Mouse (Mus musculus) kidney, embryonic 15.5 days (tissue): ENCODE data around the gene 2010111I01Rik. TPM values are rescaled to one million over a fixed set of nuclear protein-coding genes. Genes with fewer than 3 reads are reported as not detected.
"Not testable (repeated sequence)": the region's sequence is repeated elsewhere in the genome, so short reads cannot be mapped to it uniquely, and the experiment has no call there.

Source experiments
- ATAC-seq: fragments of 200-750 bp; cut with Nextera tagmentation; replicated peaks from 2 replicates; pipeline ENCODE4 v1.8.0; 2017; ENCODE audit warnings: moderate TSS enrichment; ENCODE audit not compliant: low FRiP score
- H3K27ac ChIP-seq: fragments of 300-500 bp; sonication (generic); 2 replicates; pipeline ENCODE4 v1.5.1; 2015; ENCODE audit warnings: mild to moderate bottlenecking, inconsistent platforms
- H3K27me3 ChIP-seq: fragments of 300-500 bp; sonication (generic); 2 replicates; pipeline ENCODE4 v1.6.1; 2015; ENCODE audit warnings: inconsistent platforms
- H3K36me3 ChIP-seq: fragments of 300-500 bp; sonication (generic); 2 replicates; pipeline ENCODE4 v1.6.1; 2015; ENCODE audit warnings: inconsistent platforms
- H3K4me1 ChIP-seq: fragments of 300-500 bp; sonication (generic); 2 replicates; pipeline ENCODE4 v1.6.1; 2015; ENCODE audit warnings: inconsistent platforms
- H3K4me2 ChIP-seq: fragments of 300-500 bp; sonication (generic); 2 replicates; pipeline ENCODE4 v1.6.1; 2015; ENCODE audit warnings: moderate library complexity, mild to moderate bottlenecking, inconsistent platforms
- H3K4me3 ChIP-seq: fragments of 300-500 bp; sonication (generic); replicated peaks from 2 replicates; pipeline ENCODE4 v1.5.1; 2015; ENCODE audit warnings: mild to moderate bottlenecking, inconsistent platforms
- H3K9ac ChIP-seq: fragments of 300-500 bp; sonication (generic); 2 replicates; pipeline ENCODE4 v1.6.1; 2015; ENCODE audit warnings: mild to moderate bottlenecking, inconsistent platforms
- H3K9me3 ChIP-seq: fragments of 300-500 bp; sonication (generic); replicated peaks from 2 replicates; pipeline ENCODE4 v1.6.1; 2016; ENCODE audit warnings: inconsistent platforms
- WGBS: fragments of 180-500 bp; shearing (Covaris S2); methylation state at CpG from one replicate; pipeline ENCODE4 v1.1.7; 2015; ENCODE audit warnings: mixed read lengths; 5-methylcytosine and 5-hydroxymethylcytosine counted together
- polyA plus RNA-seq: library from polyadenylated mRNA; unstranded; fragments of >200 nt; fragmentation: Nextera tagmentation; extraction: Ambion mirVana; gene quantifications from 2 replicates; pipeline ENCODE4 v1.2.1, GENCODE M21; 2015

Gene 2010111I01Rik
- 128 TPM in 2 replicates for polyA plus RNA-seq

DNA sequence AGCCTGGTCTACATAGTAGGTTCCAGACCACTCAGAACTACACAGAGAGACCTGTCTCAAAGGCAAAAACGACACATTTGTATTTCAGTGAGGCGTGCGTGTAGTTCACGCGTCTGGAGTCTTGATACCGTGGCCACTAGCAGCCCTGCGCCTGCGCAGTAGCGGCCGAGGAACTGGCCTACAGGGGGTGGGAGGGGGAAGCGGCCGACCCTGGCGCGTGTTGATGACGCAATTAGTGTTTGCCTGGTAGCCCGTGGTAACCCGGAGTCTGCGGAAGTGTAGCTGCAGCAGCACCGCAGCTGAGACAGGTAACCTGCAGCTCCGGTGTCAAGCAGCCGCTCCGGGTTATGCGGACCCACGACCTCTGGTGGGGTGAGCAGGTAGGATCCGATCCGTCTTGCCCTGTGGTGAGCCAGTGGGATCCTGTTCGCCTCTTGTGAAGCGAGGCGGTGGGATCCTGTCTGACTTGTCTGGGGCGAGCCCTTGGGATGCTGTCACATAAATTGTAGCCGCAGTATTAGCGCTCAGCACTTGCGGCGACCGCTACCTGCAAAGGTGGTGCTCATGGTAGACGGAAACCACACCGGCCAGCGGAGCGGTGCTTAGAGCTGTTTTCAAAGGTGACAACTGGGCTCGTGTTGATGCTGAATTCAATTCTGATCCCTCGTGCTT lies at the start of gene 2010111I01Rik:
TSS of gene 2010111I01Rik (plus strand) at position 254 of the 672 bp plus-strand sequence.
- Histone ChIP-seq H3K9me3 (no peaks in the 10 kb centered on the region), H3K27ac (peak within 1 kb of the TSS; percentile 19; the same call in 1 of the 2 replicates), H3K4me3 (peak within 1 kb of the TSS; percentile 93), H3K27me3 (no peaks in the 10 kb centered on the region), H3K4me2 (peak within 1 kb of the TSS; percentile 85), H3K9ac (peak within 1 kb of the TSS; percentile 60), H3K4me1 (peaks cover 9% of the 10 kb centered on the region; the same call in 1 of the 2 replicates), H3K36me3 (no peaks in the 10 kb centered on the region)
- ATAC-seq: peak; percentile 94
- WGBS: under 1% methylated on average over 41 of the region's 41 CpGs

GRCm38 (mm10) chr13:62916675-62917074 lies 48.0 kb upstream of the 2010111I01Rik start:
- H3K4me1 ChIP-seq: no peaks in the 10 kb centered on the region
- H3K27ac ChIP-seq: no peak overlapping the region
- no peak overlapping the region for H3K4me3 ChIP-seq
- no peak for ATAC-seq
- no peak overlapping the region for H3K4me2 ChIP-seq
- H3K36me3 ChIP-seq: no peaks in the 10 kb centered on the region
- 52% methylated on average over 4 of the region's 4 CpGs for WGBS
- H3K27me3 ChIP-seq: no peaks in the 10 kb centered on the region
- H3K9ac ChIP-seq: no peak overlapping the region
- H3K9me3 ChIP-seq: no peaks in the 10 kb centered on the region

GRCm38 (mm10) chr13:62917416-62918110 lies 47.1 kb upstream of the 2010111I01Rik start:
- Histone ChIP-seq H3K27ac (no peak overlapping the region), H3K4me1 (no peaks in the 10 kb centered on the region), H3K9me3 (no peaks in the 10 kb centered on the region), H3K4me3 (no peak overlapping the region), H3K4me2 (no peak overlapping the region), H3K27me3 (no peaks in the 10 kb centered on the region), H3K36me3 (no peaks in the 10 kb centered on the region), H3K9ac (no peak overlapping the region)
- ATAC-seq: no peak
- 55% methylated on average over 1 of the region's 1 CpGs for WGBS

DNA sequence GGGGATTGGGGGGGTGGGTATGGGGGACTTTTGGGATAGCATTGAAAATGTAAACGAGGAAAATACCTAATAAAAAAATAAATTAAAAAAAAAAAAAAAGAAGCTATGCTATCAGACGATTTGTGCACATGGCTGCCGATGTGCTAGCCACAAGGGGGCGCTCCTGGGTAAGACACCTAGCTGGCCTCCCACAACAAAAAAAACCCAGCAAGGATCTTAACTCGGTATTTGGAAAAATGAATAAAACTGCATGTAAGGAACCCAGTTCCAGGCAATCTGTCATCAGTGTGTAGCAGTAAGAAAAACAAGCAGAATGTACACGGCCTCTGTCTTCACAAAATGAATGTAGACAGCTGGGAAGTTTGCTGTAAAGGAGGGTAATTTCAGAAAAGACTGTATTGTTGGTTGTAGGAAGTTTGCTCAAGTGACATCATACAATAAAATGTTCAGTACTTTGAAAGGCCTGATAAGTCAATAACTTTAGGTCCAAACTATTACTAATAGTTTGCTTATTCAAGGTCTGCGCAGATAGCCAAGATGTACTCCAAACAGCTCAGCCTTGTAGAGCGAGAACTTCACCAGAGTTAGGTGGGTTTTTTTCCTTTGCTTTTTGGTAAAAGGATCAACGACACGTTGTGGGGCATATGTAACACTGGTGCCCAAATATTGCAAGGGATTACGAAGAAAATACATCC lies 44.9 kb upstream of the 2010111I01Rik start:
- Histone ChIP-seq H3K4me1 (peaks cover 4% of the 10 kb centered on the region; the same call in 1 of the 2 replicates), H3K36me3 (no peaks in the 10 kb centered on the region), H3K27me3 (no peaks in the 10 kb centered on the region), H3K9ac (no peak overlapping the region), H3K4me3 (no peak overlapping the region), H3K27ac (no peak overlapping the region), H3K4me2 (no peak overlapping the region), H3K9me3 (no peaks in the 10 kb centered on the region; the same call in 1 of the 2 replicates)
- ATAC-seq: no peak
- 37% methylated on average over 11 of the region's 11 CpGs for WGBS

DNA sequence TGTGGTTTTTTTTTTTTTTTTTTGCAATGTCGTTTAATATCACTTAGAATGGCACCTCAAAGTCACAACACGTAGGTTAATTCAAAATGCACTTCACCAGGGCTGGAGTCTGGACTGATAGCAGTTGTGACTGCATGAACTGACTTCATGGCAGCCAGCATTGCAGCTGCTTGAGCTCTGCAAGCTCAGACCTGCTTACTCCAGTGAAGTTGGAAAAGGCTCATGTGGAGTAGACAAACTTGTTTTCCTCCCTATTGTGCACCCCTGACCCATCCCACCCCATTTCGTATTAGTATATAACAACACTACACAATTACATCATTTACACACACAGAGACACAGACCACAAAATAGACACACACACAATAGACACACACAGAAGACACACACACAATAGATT lies 42.0 kb upstream of the 2010111I01Rik start:
- WGBS: 88% methylated on average over 3 of the region's 3 CpGs
- no peak overlapping the region for H3K9ac ChIP-seq
- H3K36me3 ChIP-seq: no peaks in the 10 kb centered on the region
- H3K9me3 ChIP-seq: no peaks in the 10 kb centered on the region; the same call in 1 of the 2 replicates
- no peaks in the 10 kb centered on the region for H3K27me3 ChIP-seq
- H3K4me2 ChIP-seq: no peak overlapping the region
- H3K27ac ChIP-seq: no peak overlapping the region
- ATAC-seq: no peak
- H3K4me3 ChIP-seq: no peak overlapping the region
- peaks cover 4% of the 10 kb centered on the region; the same call in 1 of the 2 replicates for H3K4me1 ChIP-seq

GRCm38 (mm10) chr13:62923182-62923581 lies 41.5 kb upstream of the 2010111I01Rik start:
- H3K27me3 ChIP-seq: no peaks in the 10 kb centered on the region
- H3K27ac ChIP-seq: no peak overlapping the region
- no peak overlapping the region for H3K4me3 ChIP-seq
- no peaks in the 10 kb centered on the region; the same call in 1 of the 2 replicates for H3K9me3 ChIP-seq
- no peak overlapping the region for H3K4me2 ChIP-seq
- no peak overlapping the region for H3K9ac ChIP-seq
- H3K36me3 ChIP-seq: no peaks in the 10 kb centered on the region
- WGBS: 73% methylated on average over 8 of the region's 8 CpGs
- H3K4me1 ChIP-seq: peaks cover 4% of the 10 kb centered on the region; the same call in 1 of the 2 replicates
- no peak for ATAC-seq

GRCm38 (mm10) chr13:62926479-62926878 lies 38.2 kb upstream of the 2010111I01Rik start:
- no peaks in the 10 kb centered on the region for H3K27me3 ChIP-seq
- no peak overlapping the region for H3K27ac ChIP-seq
- no peaks in the 10 kb centered on the region for H3K36me3 ChIP-seq
- H3K4me3 ChIP-seq: no peak overlapping the region
- no peak overlapping the region for H3K9ac ChIP-seq
- H3K4me1 ChIP-seq: peaks cover 13% of the 10 kb centered on the region
- no peak overlapping the region for H3K4me2 ChIP-seq
- 46% methylated on average over 1 of the region's 1 CpGs for WGBS
- ATAC-seq: no peak; the same call in 1 of the 2 replicates
- H3K9me3 ChIP-seq: no peaks in the 10 kb centered on the region; the same call in 1 of the 2 replicates

- no peaks in the 10 kb centered on the region for H3K36me3 ChIP-seq
- no peak overlapping the region for H3K4me3 ChIP-seq
- no peak overlapping the region for H3K27ac ChIP-seq
- H3K9me3 ChIP-seq: no peaks in the 10 kb centered on the region; the same call in 1 of the 2 replicates
- H3K4me1 ChIP-seq: peaks cover 13% of the 10 kb centered on the region
- H3K27me3 ChIP-seq: no peaks in the 10 kb centered on the region
- H3K9ac ChIP-seq: no peak overlapping the region
- ATAC-seq: no peak
- no peak overlapping the region for H3K4me2 ChIP-seq
- 87% methylated on average over 1 of the region's 1 CpGs for WGBS
These were observed 37.2 kb upstream of the 2010111I01Rik start for GRCm38 (mm10) chr13:62927470-62927869.

DNA sequence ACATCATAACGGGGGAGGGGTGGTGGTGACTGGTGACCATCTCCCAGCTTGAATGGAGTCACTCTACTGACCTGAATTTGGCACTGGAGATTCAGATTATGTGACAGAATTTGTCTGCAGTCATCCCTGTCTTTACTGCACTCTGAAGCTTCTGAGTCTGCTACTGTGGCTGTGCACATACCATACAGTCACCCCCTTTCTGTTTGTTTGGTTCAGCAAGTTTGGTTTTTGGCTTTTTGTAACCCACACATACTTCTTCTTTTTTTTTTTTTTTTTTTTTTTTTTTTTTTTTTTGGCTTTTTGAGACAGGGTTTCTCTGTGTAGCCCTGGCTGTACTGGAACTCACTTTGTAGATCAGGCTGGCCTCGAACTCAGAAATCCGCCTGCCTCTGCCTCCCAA lies 35.5 kb upstream of the 2010111I01Rik start:
- H3K4me2 ChIP-seq, H3K9ac ChIP-seq, H3K36me3 ChIP-seq, H3K4me1 ChIP-seq, H3K4me3 ChIP-seq, H3K9me3 ChIP-seq, H3K27ac ChIP-seq, H3K27me3 ChIP-seq, ATAC-seq: not testable (repeated sequence)
- 95% methylated on average over 3 of the region's 3 CpGs for WGBS

DNA sequence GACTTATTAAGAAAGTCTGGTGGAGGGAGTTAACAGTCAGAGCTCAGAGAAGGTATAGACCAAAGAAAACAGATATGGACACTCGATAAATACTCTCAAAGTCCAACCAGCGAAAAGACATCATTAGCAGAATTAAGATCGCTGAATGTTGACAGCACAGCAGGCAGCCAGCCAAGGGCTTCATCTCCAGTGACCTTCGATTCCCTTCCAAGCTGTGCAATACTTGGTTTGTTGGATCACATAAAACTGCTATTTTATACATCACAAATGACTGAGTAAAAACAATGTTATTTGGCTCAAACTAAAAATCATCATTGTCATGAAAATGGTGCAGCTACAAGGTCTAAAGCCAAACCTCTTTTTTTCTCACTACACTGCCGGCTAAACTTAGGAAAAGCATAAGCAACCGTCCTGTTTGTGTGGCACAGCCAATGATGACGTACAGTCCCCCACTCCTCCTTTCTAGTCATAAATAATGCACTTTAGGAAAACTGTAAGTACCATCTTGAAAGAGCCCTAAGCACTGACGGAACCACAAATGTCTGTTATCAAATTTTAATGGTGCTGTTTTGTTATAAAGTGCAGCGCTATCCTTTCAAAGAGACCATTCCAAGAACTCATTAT lies 34.8 kb upstream of the 2010111I01Rik start:
- H3K4me1 ChIP-seq: peaks cover 9% of the 10 kb centered on the region; the same call in 1 of the 2 replicates
- no peak overlapping the region for H3K9ac ChIP-seq
- H3K4me2 ChIP-seq: no peak overlapping the region
- ATAC-seq: no peak
- peak overlapping the region; percentile 56; the same call in 1 of the 2 replicates for H3K27ac ChIP-seq
- WGBS: 49% methylated on average over 9 of the region's 9 CpGs
- no peaks in the 10 kb centered on the region for H3K9me3 ChIP-seq
- H3K4me3 ChIP-seq: no peak overlapping the region
- H3K36me3 ChIP-seq: no peaks in the 10 kb centered on the region
- H3K27me3 ChIP-seq: no peaks in the 10 kb centered on the region

DNA sequence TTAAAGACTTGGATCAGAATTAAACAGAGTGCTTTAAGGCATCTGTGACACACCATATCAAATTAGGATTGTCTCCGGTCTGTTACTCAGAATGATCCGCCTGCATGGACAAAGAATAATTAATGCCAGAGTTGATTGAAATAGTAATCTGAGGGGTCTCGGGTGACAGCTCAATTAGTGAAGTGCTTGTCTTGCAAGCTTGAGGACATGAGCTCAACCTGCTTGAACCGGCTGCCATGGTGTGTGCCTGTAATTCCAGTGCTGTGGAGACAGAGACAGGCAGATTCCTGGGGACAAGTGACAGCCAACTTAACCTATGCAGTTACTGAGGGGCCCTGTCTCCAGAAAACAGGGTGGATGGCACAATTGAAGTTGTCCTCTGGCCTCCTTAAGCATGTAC lies 32.2 kb upstream of the 2010111I01Rik start:
- WGBS: 59% methylated on average over 4 of the region's 4 CpGs
- Histone ChIP-seq H3K4me3 (no peak overlapping the region), H3K4me2 (no peak overlapping the region), H3K9me3 (no peaks in the 10 kb centered on the region), H3K4me1 (peaks cover 9% of the 10 kb centered on the region; the same call in 1 of the 2 replicates), H3K36me3 (no peaks in the 10 kb centered on the region), H3K27ac (no peak overlapping the region), H3K27me3 (no peaks in the 10 kb centered on the region), H3K9ac (no peak overlapping the region)
- ATAC-seq: no peak
